In the genomic region with DNA sequence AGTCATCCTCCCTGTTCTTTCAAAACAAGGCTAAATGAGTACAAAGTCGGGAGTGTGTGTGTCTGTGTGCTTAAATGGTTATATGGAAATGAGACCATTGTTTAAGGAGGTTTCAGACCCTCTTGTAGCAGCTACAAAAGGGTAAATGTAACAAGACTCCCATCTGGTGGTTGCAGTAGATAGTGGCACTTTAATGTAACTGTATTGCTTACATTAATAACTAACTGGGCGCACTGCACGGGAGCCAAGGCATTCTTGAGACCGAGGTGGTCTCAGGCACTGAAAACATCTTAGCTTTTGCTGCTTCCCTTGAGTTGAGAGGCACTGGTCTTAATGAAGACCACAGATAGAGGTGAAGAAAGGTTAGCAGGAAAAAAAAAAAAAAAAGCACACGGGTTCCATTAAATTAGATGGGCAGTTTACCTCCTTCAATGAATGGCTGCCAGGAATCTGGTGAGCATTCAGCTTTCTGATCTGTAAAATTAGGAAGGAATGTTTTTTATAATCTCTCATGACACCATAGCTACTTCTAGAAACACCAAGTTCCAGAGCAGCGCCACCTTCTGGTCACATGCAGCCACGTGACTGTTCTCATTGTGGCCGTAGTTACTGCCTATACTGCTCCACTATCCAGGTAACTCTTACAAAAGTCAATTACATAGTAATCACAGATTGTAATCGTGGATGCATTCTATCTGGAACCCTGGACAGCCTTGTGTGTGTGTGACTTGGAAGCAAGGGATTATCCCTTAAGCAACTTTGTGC, we compare ENCODE assay signal across 8 mouse cellular contexts. TPM values are rescaled to one million over a fixed set of nuclear protein-coding genes. Genes with fewer than 3 reads are reported as not detected.
A peak's percentile ranks its signal among the peaks of the same experiment; 100 is the strongest.
DNase-seq lines count a peak whose midpoint lies in the region; ATAC-seq and TF ChIP-seq lines count a peak whose summit lies in the region.

No protein-coding gene starts in this region.

- H3K9ac ChIP-seq in forebrain, embryonic 15.5 days (replicated peaks): no peak overlapping the region
- H3K9ac ChIP-seq in intestine, embryonic 15.5 days: no peak overlapping the region
- no peak overlapping the region for H3K9ac ChIP-seq in liver, postnatal 0 days (replicated peaks)

- H3K27me3 ChIP-seq in forebrain, embryonic 15.5 days: peaks cover 15% of the 10 kb centered on the region
- peaks cover 14% of the 10 kb centered on the region for H3K27me3 ChIP-seq in intestine, embryonic 15.5 days (replicated peaks)
- peaks cover 19% of the 10 kb centered on the region for H3K27me3 ChIP-seq in liver, postnatal 0 days (ENCODE audit: insufficient read depth, low read length)

- peak; percentile 64 for TF ChIP-seq CTCF in liver, postnatal 0 days (IDR thresholded peaks at IDR 0.05; ENCODE audit: low read depth)

- peak; percentile 70 for ATAC-seq in forebrain, embryonic 15.5 days (replicated peaks)
- ATAC-seq in intestine, embryonic 15.5 days: peak; percentile 65
- no peak for ATAC-seq in liver, postnatal 0 days
- ATAC-seq in monocyte, adult 5-6 weeks (replicated peaks; ENCODE audit: insufficient number of reproducible peaks, low FRiP score, low TSS enrichment, poor library complexity, severe bottlenecking): no peak

- 35% methylated on average over 9 of the region's 9 CpGs for WGBS in forebrain, embryonic 15.5 days
- WGBS in intestine, embryonic 15.5 days: 33% methylated on average over 9 of the region's 9 CpGs
- WGBS in liver, postnatal 0 days (ENCODE audit: insufficient replicate concordance): 27% methylated on average over 9 of the region's 9 CpGs

- 0 out of 2 replicates have a peak, but pooled peaks cover under 1% of the 10 kb centered on the region for H3K4me1 ChIP-seq in forebrain, embryonic 15.5 days
- no peaks in the 10 kb centered on the region for H3K4me1 ChIP-seq in intestine, embryonic 15.5 days (replicated peaks)
- no peaks in the 10 kb centered on the region for H3K4me1 ChIP-seq in liver, postnatal 0 days (ENCODE audit: insufficient read depth)

- no peak for TF ChIP-seq EP300 in liver, postnatal 0 days (IDR thresholded peaks at IDR 0.05; ENCODE audit: low read depth)

- no peak overlapping the region for H3K4me2 ChIP-seq in forebrain, embryonic 15.5 days (replicated peaks)
- no peak overlapping the region for H3K4me2 ChIP-seq in intestine, embryonic 15.5 days (replicated peaks)
- no peak overlapping the region for H3K4me2 ChIP-seq in liver, postnatal 0 days (ENCODE audit: low read depth, low read length)

- no peaks in the 10 kb centered on the region for H3K9me3 ChIP-seq in forebrain, embryonic 15.5 days
- H3K9me3 ChIP-seq in intestine, embryonic 15.5 days: no peaks in the 10 kb centered on the region
- no peaks in the 10 kb centered on the region for H3K9me3 ChIP-seq in liver, postnatal 0 days (ENCODE audit: low read length)

- no peak overlapping the region for H3K27ac ChIP-seq in forebrain, embryonic 15.5 days (replicated peaks)
- H3K27ac ChIP-seq in intestine, embryonic 15.5 days: no peak overlapping the region
- no peak overlapping the region for H3K27ac ChIP-seq in liver, postnatal 0 days (ENCODE audit: low read depth)

- H3K4me3 ChIP-seq in forebrain, embryonic 15.5 days: no peak overlapping the region
- no peak overlapping the region for H3K4me3 ChIP-seq in intestine, embryonic 15.5 days (replicated peaks)
- no peak overlapping the region for H3K4me3 ChIP-seq in liver, postnatal 0 days (ENCODE audit: low read depth, low read length)

- no peaks in the 10 kb centered on the region for H3K36me3 ChIP-seq in forebrain, embryonic 15.5 days
- no peaks in the 10 kb centered on the region for H3K36me3 ChIP-seq in intestine, embryonic 15.5 days
- H3K36me3 ChIP-seq in liver, postnatal 0 days (replicated peaks; ENCODE audit: insufficient read depth, low read length): no peaks in the 10 kb centered on the region

- peak; percentile 52 for DNase-seq in right cerebral cortex, adult 18-20 months
- no peak for DNase-seq in right cerebral cortex, postnatal 25 days
- DNase-seq in adrenal gland, postnatal 25 days: peak; percentile 66
- peak; percentile 55 for DNase-seq in liver, postnatal 0 days
- DNase-seq in right cerebral cortex, postnatal 10 days (ENCODE audit: low spot score in 2 of 2): peak; percentile 77

RNA-seq across cellular contexts. Expression of a gene that starts 5.5 kb away (rescaled TPM):
- 0.43 TPM in 1 of 2 replicates, not detected in the other for total RNA-seq in adrenal gland, postnatal 25 days (2021)
- polyA plus RNA-seq in forebrain, embryonic 15.5 days (2015; fragmentation: Nextera tagmentation; extraction: Ambion mirVana): 1.5 and 1.6 TPM in 2 replicates
- 13.5 and 14.0 TPM in 2 replicates for polyA plus RNA-seq in intestine, embryonic 15.5 days (2015; fragmentation: Nextera tagmentation; extraction: Ambion mirVana)
- 0.05 and 0.06 TPM in 2 replicates for polyA plus RNA-seq in liver, postnatal 0 days (2015; fragmentation: Nextera tagmentation; extraction: Ambion mirVana)
- 0.32 TPM in 1 of 3 replicates, not detected in the others for total RNA-seq in monocyte, adult 5-6 weeks (2017)

RNA-seq across cellular contexts. Expression of a gene that starts 14.6 kb away (rescaled TPM):
- 4.6 and 5.7 TPM in 2 replicates for total RNA-seq in adrenal gland, postnatal 25 days (2021)
- polyA plus RNA-seq in forebrain, embryonic 15.5 days (2015; fragmentation: Nextera tagmentation; extraction: Ambion mirVana): 2.7 and 3.5 TPM in 2 replicates
- 5.9 and 6.2 TPM in 2 replicates for polyA plus RNA-seq in intestine, embryonic 15.5 days (2015; fragmentation: Nextera tagmentation; extraction: Ambion mirVana)
- 0.81 and 1.1 TPM in 2 replicates for polyA plus RNA-seq in liver, postnatal 0 days (2015; fragmentation: Nextera tagmentation; extraction: Ambion mirVana)
- total RNA-seq in monocyte, adult 5-6 weeks (2017): not detected in 3 replicates

Comparison
In these comparisons a context has a peak if more than half of its experiments do, and no peak if none do; other contexts are left out.
1. ATAC-seq: peak in forebrain, embryonic 15.5 days (single experiment) and intestine, embryonic 15.5 days (single experiment); none in liver, postnatal 0 days (single experiment) and monocyte, adult 5-6 weeks (single experiment).